Mouse (Mus musculus) midbrain, embryonic 12.5 days (tissue): ENCODE data around the gene Capn2. TPM values are rescaled to one million over a fixed set of nuclear protein-coding genes. Genes with fewer than 3 reads are reported as not detected.

ENCODE experiments used
- ATAC-seq: fragments of 200-750 bp; cut with Nextera tagmentation; 2 replicates; pipeline ENCODE4 v1.8.0; 2017; ENCODE audit warnings: low read depth, moderate TSS enrichment, moderate library complexity; ENCODE audit not compliant: low FRiP score
- H3K27ac ChIP-seq: fragments of 300-500 bp; sonication (generic); replicated peaks from 2 replicates; pipeline ENCODE4 v1.5.1; 2016; ENCODE audit warnings: mild to moderate bottlenecking
- H3K27me3 ChIP-seq: fragments of 300-500 bp; sonication (generic); 2 replicates; pipeline ENCODE4 v1.6.1; 2016; ENCODE audit warnings: mild to moderate bottlenecking
- H3K36me3 ChIP-seq: fragments of 300-500 bp; sonication (generic); 2 replicates; pipeline ENCODE4 v1.6.1; 2016
- H3K4me1 ChIP-seq: fragments of 300-500 bp; sonication (generic); 2 replicates; pipeline ENCODE4 v1.6.1; 2016
- H3K4me2 ChIP-seq: fragments of 300-500 bp; sonication (generic); replicated peaks from 2 replicates; pipeline ENCODE4 v1.6.1; 2016; ENCODE audit warnings: mild to moderate bottlenecking, moderate library complexity
- H3K4me3 ChIP-seq: fragments of 300-500 bp; sonication (generic); 2 replicates; pipeline ENCODE4 v1.5.1; 2016; ENCODE audit warnings: mild to moderate bottlenecking
- H3K9ac ChIP-seq: fragments of 300-500 bp; sonication (generic); replicated peaks from 2 replicates; pipeline ENCODE4 v1.6.1; 2016; ENCODE audit warnings: mild to moderate bottlenecking, moderate library complexity
- H3K9me3 ChIP-seq: fragments of 300-500 bp; sonication (generic); 2 replicates; pipeline ENCODE4 v1.6.1; 2016; ENCODE audit warnings: mild to moderate bottlenecking
- WGBS: fragments of 180-500 bp; shearing (Covaris S2); methylation state at CpG from one replicate; pipeline ENCODE4 v1.1.7; 2016; 5-methylcytosine and 5-hydroxymethylcytosine counted together
- polyA plus RNA-seq: library from polyadenylated mRNA; unstranded; fragments of >200 nt; fragmentation: Nextera tagmentation; extraction: Ambion mirVana; gene quantifications from 2 replicates; pipeline ENCODE4 v1.2.1, GENCODE M21; 2016

Capn2 gene
- polyA plus RNA-seq, 1 experiment from 2014 or later, result 111 TPM

GRCm38 (mm10) chr1:182496685-182497084 lies 20.7 kb downstream of the Capn2 start:
- no peak for ATAC-seq
- H3K4me2 ChIP-seq, result no peak overlapping the region
- 0 out of 2 replicates have a peak, but pooled peaks cover 5% of the 10 kb centered on the region for H3K36me3 ChIP-seq
- peaks cover 11% of the 10 kb centered on the region for H3K4me1 ChIP-seq
- H3K4me3 ChIP-seq, result no peak overlapping the region
- no peak overlapping the region for H3K9ac ChIP-seq
- 36% methylated on average over 6 of the region's 6 CpGs for WGBS
- H3K27ac ChIP-seq, result no peak overlapping the region
- H3K27me3 ChIP-seq, result no peaks in the 10 kb centered on the region
- no peaks in the 10 kb centered on the region for H3K9me3 ChIP-seq

DNA sequence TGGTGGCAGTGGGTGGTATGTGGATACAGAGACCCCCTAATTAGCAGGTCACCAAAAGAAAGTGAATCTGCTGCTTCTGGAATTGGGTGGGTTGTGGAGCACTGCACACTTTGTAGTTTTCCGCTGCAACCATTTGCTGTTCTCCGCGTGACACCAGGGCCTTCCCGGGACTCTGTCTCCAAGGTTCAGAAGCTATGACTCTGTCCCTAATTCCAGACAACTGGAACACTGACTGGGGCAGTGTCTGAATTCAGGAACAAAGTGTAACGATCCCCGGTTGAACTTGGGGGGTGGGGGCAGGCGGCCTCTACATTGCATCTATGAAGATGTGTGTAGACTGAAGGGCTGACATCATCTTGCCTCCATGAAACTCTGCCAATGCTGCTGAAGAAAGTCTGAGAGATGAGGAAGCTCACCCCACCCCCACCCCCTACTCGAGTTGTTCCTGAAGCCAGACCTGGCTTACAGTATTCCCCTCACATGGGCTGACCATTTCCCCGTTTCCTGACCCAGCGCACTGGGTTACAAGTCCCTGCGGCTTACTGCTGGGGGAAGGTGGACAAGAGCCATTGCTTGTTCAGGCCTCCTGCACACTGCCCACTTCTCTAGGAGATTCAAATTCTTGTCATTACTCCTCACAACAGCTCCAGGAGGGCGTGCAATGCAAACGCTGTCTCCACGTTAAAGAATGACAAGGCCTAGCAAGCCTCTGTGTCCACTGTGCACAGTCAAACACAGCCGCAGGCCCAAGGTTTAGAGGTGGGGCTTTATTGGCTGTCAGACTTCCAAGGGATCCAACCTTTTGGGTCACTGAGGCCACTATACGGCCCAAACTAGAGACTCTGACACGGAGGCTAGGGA lies 22.9 kb downstream of the Capn2 start:
- Histone ChIP-seq H3K4me3 (no peak overlapping the region), H3K9me3 (no peaks in the 10 kb centered on the region), H3K9ac (no peak overlapping the region; the same call in 1 of the 2 replicates), H3K36me3 (0 out of 2 replicates have a peak, but pooled peaks cover 9% of the 10 kb centered on the region), H3K4me1 (peaks cover 17% of the 10 kb centered on the region), H3K27ac (no peak overlapping the region), H3K4me2 (no peak overlapping the region), H3K27me3 (no peaks in the 10 kb centered on the region)
- WGBS, result 80% methylated on average over 17 of the region's 17 CpGs
- no peak for ATAC-seq

DNA sequence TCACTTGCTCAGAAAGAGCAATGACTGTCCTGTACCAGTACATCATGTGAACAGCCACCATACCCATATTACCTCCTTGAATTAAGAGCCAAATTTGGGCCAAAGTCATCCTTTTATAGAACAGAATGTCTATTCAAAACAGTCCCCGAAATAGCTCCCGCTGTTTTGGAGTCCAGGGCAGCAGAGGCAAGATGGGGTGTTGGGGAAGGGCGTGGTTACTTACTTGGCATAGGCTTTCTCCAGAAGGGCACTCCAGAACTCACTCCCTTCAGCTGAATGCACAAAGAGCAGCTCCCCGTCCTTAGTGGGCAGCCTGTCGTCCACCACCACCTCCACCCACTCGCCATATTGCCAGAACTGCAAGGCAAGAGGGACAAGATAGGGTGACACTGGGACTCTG lies 25.6 kb downstream of the Capn2 start:
- H3K9ac ChIP-seq, result no peak overlapping the region
- peaks cover 27% of the 10 kb centered on the region; the same call in 1 of the 2 replicates for H3K36me3 ChIP-seq
- H3K4me1 ChIP-seq, result peaks cover 14% of the 10 kb centered on the region
- H3K9me3 ChIP-seq, result no peaks in the 10 kb centered on the region
- H3K27me3 ChIP-seq, result no peaks in the 10 kb centered on the region
- no peak overlapping the region for H3K4me2 ChIP-seq
- ATAC-seq, result no peak
- 94% methylated on average over 6 of the region's 6 CpGs for WGBS
- no peak overlapping the region for H3K27ac ChIP-seq
- H3K4me3 ChIP-seq, result no peak overlapping the region

GRCm38 (mm10) chr1:182490568-182490967 lies 26.8 kb downstream of the Capn2 start:
- no peak for ATAC-seq
- no peak overlapping the region for H3K4me3 ChIP-seq
- no peaks in the 10 kb centered on the region for H3K9me3 ChIP-seq
- WGBS, result 86% methylated on average over 7 of the region's 7 CpGs
- peak overlapping the region; percentile 54; the same call in 1 of the 2 replicates for H3K4me2 ChIP-seq
- peaks cover 14% of the 10 kb centered on the region for H3K4me1 ChIP-seq
- H3K27ac ChIP-seq, result no peak overlapping the region
- no peak overlapping the region for H3K9ac ChIP-seq
- H3K36me3 ChIP-seq, result peaks cover 31% of the 10 kb centered on the region
- H3K27me3 ChIP-seq, result no peaks in the 10 kb centered on the region

DNA sequence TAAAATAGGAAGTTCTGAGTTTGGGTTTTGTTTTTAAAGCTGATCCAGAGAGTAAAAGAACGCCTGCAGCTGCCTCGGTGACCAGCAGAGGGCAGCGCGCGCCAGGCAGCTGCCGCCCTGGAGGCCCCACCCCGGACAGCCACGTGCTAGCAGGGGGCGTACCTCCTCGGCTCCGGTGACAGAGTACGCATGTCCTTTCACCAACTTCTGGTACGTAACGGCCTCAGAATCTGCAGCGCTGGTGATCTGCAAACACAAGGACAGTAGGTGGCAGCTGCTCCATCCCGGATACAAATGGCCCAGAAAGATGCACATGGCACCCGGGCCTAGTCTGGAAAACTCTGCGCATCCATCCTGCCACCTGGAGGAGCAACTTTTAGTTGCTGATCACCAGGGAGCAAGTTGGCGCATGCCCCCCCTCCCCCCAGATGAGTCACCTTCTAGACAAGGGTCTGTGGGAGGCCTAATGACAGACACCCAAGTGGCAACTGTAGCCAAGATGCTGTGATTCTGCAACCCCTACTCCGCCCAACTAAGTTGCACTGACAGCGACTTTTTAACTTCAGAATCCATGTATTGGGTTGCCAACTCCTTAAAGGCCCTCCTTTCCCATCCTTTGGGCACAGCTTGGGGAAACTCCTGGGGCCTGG lies 27.5 kb downstream of the Capn2 start:
- Histone ChIP-seq H3K4me3 (peak overlapping the region; percentile 26), H3K4me1 (peaks cover 13% of the 10 kb centered on the region), H3K27me3 (no peaks in the 10 kb centered on the region), H3K9ac (0 out of 2 replicates have a peak overlapping the region, but pooled peaks have one; percentile 16), H3K36me3 (peaks cover 38% of the 10 kb centered on the region), H3K9me3 (no peaks in the 10 kb centered on the region), H3K27ac (peak overlapping the region; percentile 40; the same call in 1 of the 2 replicates), H3K4me2 (peak overlapping the region; percentile 54)
- ATAC-seq, result peak; percentile 95
- WGBS, result 11% methylated on average over 21 of the region's 21 CpGs

GRCm38 (mm10) chr1:182488503-182488902 lies 28.9 kb downstream of the Capn2 start:
- Histone ChIP-seq H3K9ac (no peak overlapping the region), H3K4me2 (no peak overlapping the region), H3K36me3 (peaks cover 49% of the 10 kb centered on the region), H3K27me3 (no peaks in the 10 kb centered on the region), H3K27ac (no peak overlapping the region), H3K9me3 (no peaks in the 10 kb centered on the region), H3K4me1 (peaks cover 6% of the 10 kb centered on the region), H3K4me3 (no peak overlapping the region)
- WGBS, result 95% methylated on average over 10 of the region's 10 CpGs
- ATAC-seq, result 0 out of 2 replicates have a peak, but pooled peaks have one; percentile 27

GRCm38 (mm10) chr1:182483910-182484274 lies 33.5 kb downstream of the Capn2 start:
- no peak overlapping the region for H3K4me2 ChIP-seq
- H3K27me3 ChIP-seq, result no peaks in the 10 kb centered on the region
- H3K27ac ChIP-seq, result no peak overlapping the region
- no peak overlapping the region for H3K9ac ChIP-seq
- ATAC-seq, result no peak
- H3K9me3 ChIP-seq, result no peaks in the 10 kb centered on the region
- no peak overlapping the region for H3K4me3 ChIP-seq
- no peaks in the 10 kb centered on the region for H3K4me1 ChIP-seq
- H3K36me3 ChIP-seq, result peaks cover 84% of the 10 kb centered on the region
- WGBS, result 91% methylated on average over 12 of the region's 12 CpGs

- Histone ChIP-seq H3K9me3 (no peaks in the 10 kb centered on the region), H3K36me3 (peaks cover 80% of the 10 kb centered on the region), H3K4me2 (no peak overlapping the region), H3K27ac (no peak overlapping the region), H3K27me3 (no peaks in the 10 kb centered on the region), H3K4me3 (no peak overlapping the region), H3K9ac (no peak overlapping the region), H3K4me1 (no peaks in the 10 kb centered on the region)
- no peak for ATAC-seq
- 91% methylated on average over 14 of the region's 14 CpGs for WGBS
Measured at GRCm38 (mm10) chr1:182482991-182483909, 34.2 kb downstream of the Capn2 start.

DNA sequence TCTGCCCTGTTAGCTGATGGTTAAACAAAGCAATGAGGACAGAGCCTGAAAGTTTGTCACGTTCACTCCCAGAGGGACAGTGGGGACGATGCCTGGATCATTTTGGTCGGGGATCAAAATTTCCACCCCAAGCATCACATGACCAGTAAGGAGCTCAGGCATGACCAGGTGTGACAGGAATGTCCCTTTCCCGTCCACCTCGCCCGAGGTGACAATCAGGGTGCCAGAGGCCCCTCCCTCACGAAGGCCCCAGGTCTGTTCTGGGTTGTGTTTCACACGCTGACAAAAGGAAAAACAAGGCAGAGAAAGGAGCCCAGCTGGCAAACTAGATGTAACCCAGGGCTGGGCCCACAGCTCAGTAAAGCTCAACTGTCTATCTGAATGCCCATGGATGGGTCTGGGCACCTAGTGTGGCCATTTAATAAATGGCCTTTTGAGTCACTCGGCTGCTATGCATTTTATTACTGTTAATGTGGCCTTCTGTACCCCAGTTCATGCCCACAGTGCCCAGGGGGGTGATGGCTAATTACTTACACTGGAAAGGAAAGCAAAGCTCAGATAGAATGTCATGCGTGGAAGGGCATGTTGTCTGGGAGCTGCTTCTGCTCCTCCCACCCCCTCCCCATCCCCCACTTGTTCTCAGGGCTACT lies 35.6 kb downstream of the Capn2 start:
- 90% methylated on average over 10 of the region's 10 CpGs for WGBS
- H3K27ac ChIP-seq, result no peak overlapping the region
- peaks cover 89% of the 10 kb centered on the region for H3K36me3 ChIP-seq
- H3K4me2 ChIP-seq, result no peak overlapping the region
- H3K27me3 ChIP-seq, result no peaks in the 10 kb centered on the region
- H3K4me1 ChIP-seq, result no peaks in the 10 kb centered on the region
- H3K9me3 ChIP-seq, result no peaks in the 10 kb centered on the region
- no peak overlapping the region for H3K9ac ChIP-seq
- no peak for ATAC-seq
- no peak overlapping the region for H3K4me3 ChIP-seq

DNA sequence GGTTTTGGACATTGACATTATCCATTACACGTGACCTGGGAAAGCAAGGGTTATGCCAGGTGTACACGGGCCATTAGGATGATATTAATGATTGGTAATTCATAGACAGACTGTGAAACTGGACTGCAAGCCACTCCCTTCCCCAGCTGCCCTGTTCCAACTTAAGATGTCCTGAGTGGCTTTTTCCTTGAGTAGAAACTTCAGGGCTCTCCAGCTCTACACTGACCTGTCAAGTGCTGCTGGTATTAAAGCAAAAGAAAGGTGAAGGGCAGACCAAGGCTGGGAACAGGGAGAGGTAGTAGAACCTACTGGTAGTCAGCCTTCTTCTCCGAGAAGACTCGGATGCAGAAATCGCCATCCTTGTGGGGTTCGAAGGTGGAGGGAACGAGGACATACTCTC lies 36.3 kb downstream of the Capn2 start:
- Histone ChIP-seq H3K4me1 (no peaks in the 10 kb centered on the region), H3K4me2 (no peak overlapping the region), H3K27ac (no peak overlapping the region), H3K27me3 (no peaks in the 10 kb centered on the region), H3K9me3 (no peaks in the 10 kb centered on the region), H3K4me3 (no peak overlapping the region), H3K36me3 (peaks cover 88% of the 10 kb centered on the region), H3K9ac (no peak overlapping the region)
- no peak for ATAC-seq
- 92% methylated on average over 7 of the region's 7 CpGs for WGBS

GRCm38 (mm10) chr1:182478935-182479334 lies 38.5 kb downstream of the Capn2 start:
- peaks cover 86% of the 10 kb centered on the region for H3K36me3 ChIP-seq
- no peak for ATAC-seq

More at GRCm38 (mm10) chr1:182478935-182479334, 38.5 kb downstream of the Capn2 start:
- H3K4me1 ChIP-seq, result no peaks in the 10 kb centered on the region
- no peak overlapping the region for H3K4me2 ChIP-seq
- no peaks in the 10 kb centered on the region for H3K9me3 ChIP-seq
- H3K4me3 ChIP-seq, result no peak overlapping the region
- no peaks in the 10 kb centered on the region for H3K27me3 ChIP-seq
- WGBS, result 90% methylated on average over 4 of the region's 4 CpGs
- H3K27ac ChIP-seq, result no peak overlapping the region
- H3K9ac ChIP-seq, result no peak overlapping the region
